In genomic region chr19:60513431-60513830, GRCm38 (mm10) we compare ENCODE assay signal across 16 mouse cellular contexts. TPM values are rescaled to one million over a fixed set of nuclear protein-coding genes. Genes with fewer than 3 reads are reported as not detected.
DNase-seq lines count a peak whose midpoint lies in the region; TF ChIP-seq lines count a peak whose summit lies in the region.
"Had no signal": no experiment of that assay in that cellular context is flagged by ENCODE, and none has a peak within 500 bp of the region (broad histone marks: within the 10 kb centered on the region; RNA-seq: fewer than 3 reads in every experiment).

No protein-coding gene starts in this region.

- no peak overlapping the region for H3K27ac ChIP-seq in cortical plate, adult 2 months (ENCODE audit: insufficient read depth, low read length)
- H3K27ac ChIP-seq in heart, embryonic 10.5 days = no peak overlapping the region
- H3K27ac ChIP-seq: limb, embryonic 15.5 days; midbrain, embryonic 10.5 days had no signal

- H3K36me3 ChIP-seq in heart, embryonic 10.5 days = no peaks in the 10 kb centered on the region
- H3K36me3 ChIP-seq: limb, embryonic 15.5 days; midbrain, embryonic 10.5 days had no signal

- 0 out of 2 replicates have a peak, but pooled peaks cover 4% of the 10 kb centered on the region for H3K27me3 ChIP-seq in heart, embryonic 10.5 days (ENCODE audit: insufficient read depth, poor library complexity, severe bottlenecking)
- H3K27me3 ChIP-seq: limb, embryonic 15.5 days had no signal

- no peaks in the 10 kb centered on the region for H3K9me3 ChIP-seq in heart, embryonic 10.5 days
- H3K9me3 ChIP-seq: limb, embryonic 15.5 days; midbrain, embryonic 10.5 days had no signal

- peak; percentile 38 for DNase-seq in adrenal gland, adult 2 months
- DNase-seq in adrenal gland, postnatal 4 days (ENCODE audit: low spot score in 2 of 2) = no peak
- peak; percentile 6 for DNase-seq in layer of hippocampus, adult 9-11 months
- DNase-seq in layer of hippocampus, adult 9-10 months (ENCODE audit: low spot score) = no peak
- peak; percentile 7 for DNase-seq in 416B (ENCODE audit: low read depth)
- DNase-seq in heart, embryonic 10.5 days (ENCODE audit: low spot score) = no peak
- DNase-seq in T-cell, adult 2 months (ENCODE audit: low spot score) = no peak
- DNase-seq: gastrocnemius, postnatal 14 days had no signal

- H3K4me1 ChIP-seq in cortical plate, adult 2 months (ENCODE audit: control insufficient read depth, insufficient read depth, low read length) = no peaks in the 10 kb centered on the region
- no peaks in the 10 kb centered on the region for H3K4me1 ChIP-seq in heart, embryonic 10.5 days
- H3K4me1 ChIP-seq: limb, embryonic 15.5 days had no signal

- no peak for TF ChIP-seq POLR2A in cortical plate, adult 2 months (IDR thresholded peaks at IDR 0.05; ENCODE audit: extremely low read depth, insufficient read depth, low read length)

- WGBS in heart, embryonic 10.5 days = 60% methylated on average over 3 of the region's 3 CpGs

- peak; percentile 59 for TF ChIP-seq CTCF in cortical plate, adult 2 months (IDR thresholded peaks at IDR 0.05; ENCODE audit: extremely low read depth, insufficient read depth, low read length)

- H3K4me3 ChIP-seq in cortical plate, adult 2 months (ENCODE audit: insufficient read depth, low read length) = no peak overlapping the region
- H3K4me3 ChIP-seq in heart, embryonic 10.5 days = no peak overlapping the region
- H3K4me3 ChIP-seq: limb, embryonic 15.5 days; midbrain, embryonic 10.5 days had no signal

RNA-seq across cellular contexts. Expression of gene Prlhr, which starts 45.3 kb away (rescaled TPM):
- total RNA-seq in adrenal gland, adult 2 months (2021) = 1 to 10 TPM in 1 of 2 experiments, under 1 TPM in 1; 0.41 to 1.2 TPM
- 1.4 and 1.5 TPM in 2 replicates for polyA plus RNA-seq in adrenal gland, adult 2 months (2012; rRNA removed)
- 1 to 10 TPM; 3.6 to 6.9 TPM for total RNA-seq in adrenal gland, postnatal 4 days (2021)
- polyA plus RNA-seq in cortical plate, adult 2 months (2012; rRNA removed) = 0.06 TPM in 1 of 2 replicates, not detected in the other
- polyA plus RNA-seq in heart, embryonic 10.5 days (2016; fragmentation: Nextera tagmentation; extraction: Ambion mirVana) = not detected in 2 replicates
- total RNA-seq: gastrocnemius, postnatal 14 days had no signal
- polyA plus RNA-seq: heart, postnatal 0 days; inflammation-experienced regulatory T-cells, adult 6 months; large intestine, adult 2 months; limb, embryonic 15.5 days; midbrain, embryonic 10.5 days; neural tube, embryonic 11.5 days; urinary bladder, adult 2 months had no signal

Comparison
In these comparisons a context has a peak if more than half of its experiments do, and no peak if none do; other contexts are left out.
1. DNase-seq: peak in adrenal gland, adult 2 months (single experiment), layer of hippocampus, adult 9-11 months (single experiment) and 416B (single experiment); none in adrenal gland, postnatal 4 days (0 of 2), layer of hippocampus, adult 9-10 months (single experiment), heart, embryonic 10.5 days (single experiment) and T-cell, adult 2 months (single experiment).